Mouse (Mus musculus) cerebellum, postnatal 10 days (tissue): ENCODE results near the gene 4930432M17Rik.

ENCODE experiments used
- DNase-seq, 2 experiments: peaks; one replicate each; pipeline ENCODE4 v3.0.0; 2021; ENCODE audit warnings: mixed read lengths in 2 of 2

4930432M17Rik gene

DNA sequence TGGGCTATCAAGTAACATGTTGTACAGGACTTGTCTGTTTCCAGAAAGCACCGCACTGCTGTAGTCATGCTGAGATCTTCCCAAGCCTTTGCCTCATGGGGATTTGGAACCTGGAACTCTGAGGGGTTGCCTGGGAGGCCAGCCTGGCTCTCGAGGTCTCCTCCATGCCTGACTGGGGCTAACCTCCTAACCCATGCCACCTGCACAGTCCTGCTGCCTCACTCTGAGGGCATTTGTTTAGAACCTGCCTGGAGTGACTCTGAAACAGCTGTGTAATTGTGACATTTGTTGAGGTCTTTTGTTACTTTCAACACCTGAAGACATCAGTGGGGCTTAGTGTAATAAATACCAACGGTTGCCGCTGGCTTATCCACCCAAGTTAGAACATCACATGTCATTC, 41.7 kb downstream of the 4930432M17Rik start:
- no peak for DNase-seq

GRCm38 (mm10) chr3:121713151-121713701, 42.7 kb downstream of the 4930432M17Rik start:
- no peak for DNase-seq

DNA sequence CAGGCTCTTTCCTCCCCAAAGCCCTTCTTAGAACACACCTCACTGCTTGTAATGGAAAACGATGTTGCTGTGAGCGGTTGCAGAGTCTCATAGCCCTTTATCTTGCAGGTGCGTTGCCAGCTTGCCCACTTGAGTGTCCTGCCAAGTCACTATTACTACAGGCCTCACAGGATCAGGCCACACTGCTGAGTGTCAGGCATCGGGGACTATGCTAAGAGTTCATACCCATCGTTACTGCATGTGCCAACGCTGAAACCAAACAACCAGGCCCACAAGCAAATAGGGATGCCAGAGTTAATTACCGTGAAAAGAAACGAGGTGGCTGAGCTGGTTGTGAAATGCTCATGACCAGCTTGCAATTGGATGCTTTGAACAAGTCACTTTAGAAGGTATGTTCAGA, 43.3 kb downstream of the 4930432M17Rik start:
- no peak for DNase-seq

- DNase-seq = no peak
Measured at GRCm38 (mm10) chr3:121714461-121714860, 43.9 kb downstream of the 4930432M17Rik start.

GRCm38 (mm10) chr3:121715336-121715735, 44.8 kb downstream of the 4930432M17Rik start:
- DNase-seq = no peak

DNA sequence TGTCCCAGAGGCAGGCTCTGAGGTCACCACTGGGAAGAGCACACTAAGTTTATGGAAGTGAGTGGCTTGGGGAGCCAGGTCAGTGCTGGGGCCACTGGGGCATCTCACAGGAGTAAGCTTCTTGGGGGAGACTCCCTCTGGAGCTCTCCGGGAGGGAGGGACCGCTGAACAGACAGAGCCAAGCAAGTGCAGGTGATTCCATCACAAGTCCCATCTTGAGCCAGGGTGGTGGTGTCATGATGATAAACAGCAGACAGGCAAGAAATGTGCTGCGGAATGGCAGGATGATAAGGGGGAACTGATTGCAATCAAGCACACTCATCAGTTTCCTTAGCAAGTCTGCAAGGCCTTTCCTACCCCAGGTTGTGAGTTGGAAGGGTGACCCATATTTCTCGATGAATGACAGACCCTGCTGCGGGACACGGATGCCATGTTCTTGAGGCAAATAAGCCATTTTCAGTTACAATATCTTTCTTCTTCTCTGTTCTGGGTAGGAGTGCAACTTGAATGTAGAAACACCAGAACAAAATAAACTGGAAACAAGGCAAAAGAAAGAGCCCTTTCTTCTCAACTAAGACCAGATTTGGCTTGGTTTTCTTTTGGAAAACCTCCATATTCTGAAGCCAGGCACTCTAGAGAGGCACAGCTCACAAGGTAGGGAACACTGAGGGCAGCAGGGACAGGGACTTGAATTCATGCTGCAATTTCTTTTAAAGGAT, 45.3 kb downstream of the 4930432M17Rik start:
- DNase-seq = no peak

DNA sequence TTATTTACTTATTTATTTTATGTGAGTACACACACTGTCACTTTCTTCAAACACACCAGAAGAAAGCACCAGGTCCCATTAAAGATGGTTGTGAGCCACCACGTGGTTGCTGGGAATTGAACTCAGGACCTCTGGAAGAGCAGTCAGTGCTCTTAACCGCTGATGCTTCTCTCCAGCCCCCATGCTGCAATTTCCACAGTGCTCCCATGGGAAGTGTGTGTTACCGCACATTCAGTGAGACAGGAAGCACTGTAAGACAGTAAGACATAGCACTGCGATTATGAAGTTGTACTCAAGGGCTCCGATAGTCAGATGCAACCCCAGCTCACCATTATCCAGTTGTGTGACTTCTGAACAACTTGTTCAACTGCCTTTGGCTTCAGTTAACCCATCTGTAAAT, 45.9 kb downstream of the 4930432M17Rik start:
- no peak for DNase-seq

GRCm38 (mm10) chr3:121718679-121719078, 48.1 kb downstream of the 4930432M17Rik start:
- DNase-seq = no peak

- no peak for DNase-seq
Measured at GRCm38 (mm10) chr3:121719701-121720100, 49.1 kb downstream of the 4930432M17Rik start.

DNA sequence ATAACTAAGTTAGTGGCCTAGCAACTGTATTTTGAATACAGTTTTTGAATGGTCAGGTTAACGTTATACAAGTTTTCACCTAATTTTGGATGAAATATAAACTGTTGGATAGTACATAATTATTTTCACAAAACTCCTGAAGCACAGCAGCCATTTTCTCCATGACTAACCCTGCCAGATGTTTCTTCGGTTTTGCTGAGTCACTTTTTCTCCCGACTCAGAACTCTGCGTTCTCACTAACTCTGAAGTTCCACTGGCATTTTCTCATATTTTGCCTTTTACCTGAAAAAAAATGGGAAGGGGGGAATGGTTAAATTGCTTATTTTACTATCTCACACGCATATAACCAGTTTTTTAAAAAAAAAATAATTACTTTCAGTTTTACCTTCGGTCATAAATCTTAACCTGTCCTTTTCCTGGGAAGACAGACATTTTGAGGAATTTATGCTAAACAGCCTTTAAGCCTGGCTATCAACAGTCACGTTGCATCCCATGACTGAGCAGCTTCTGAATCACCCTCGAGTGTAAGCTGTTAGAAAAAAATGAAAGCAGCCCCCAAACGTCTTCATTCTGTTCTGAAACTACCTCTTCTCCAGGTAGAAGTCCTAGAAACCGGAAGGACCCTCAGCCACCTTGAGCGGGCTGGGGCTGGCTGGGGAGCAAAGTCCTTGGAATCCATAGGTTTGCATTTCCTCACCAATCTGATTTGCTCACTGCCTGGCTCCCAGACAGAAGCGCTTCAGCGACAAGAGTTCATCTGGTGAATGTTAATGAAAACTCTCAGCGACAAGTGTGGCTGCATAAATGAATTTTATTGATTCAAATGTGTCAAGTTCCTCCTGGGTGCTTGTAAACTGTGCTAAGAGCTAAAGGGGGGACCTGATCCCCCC, 50.5 kb downstream of the 4930432M17Rik start:
- DNase-seq = no peak

- no peak for DNase-seq
Measured at GRCm38 (mm10) chr3:121721691-121722070, 51.1 kb downstream of the 4930432M17Rik start.

DNA sequence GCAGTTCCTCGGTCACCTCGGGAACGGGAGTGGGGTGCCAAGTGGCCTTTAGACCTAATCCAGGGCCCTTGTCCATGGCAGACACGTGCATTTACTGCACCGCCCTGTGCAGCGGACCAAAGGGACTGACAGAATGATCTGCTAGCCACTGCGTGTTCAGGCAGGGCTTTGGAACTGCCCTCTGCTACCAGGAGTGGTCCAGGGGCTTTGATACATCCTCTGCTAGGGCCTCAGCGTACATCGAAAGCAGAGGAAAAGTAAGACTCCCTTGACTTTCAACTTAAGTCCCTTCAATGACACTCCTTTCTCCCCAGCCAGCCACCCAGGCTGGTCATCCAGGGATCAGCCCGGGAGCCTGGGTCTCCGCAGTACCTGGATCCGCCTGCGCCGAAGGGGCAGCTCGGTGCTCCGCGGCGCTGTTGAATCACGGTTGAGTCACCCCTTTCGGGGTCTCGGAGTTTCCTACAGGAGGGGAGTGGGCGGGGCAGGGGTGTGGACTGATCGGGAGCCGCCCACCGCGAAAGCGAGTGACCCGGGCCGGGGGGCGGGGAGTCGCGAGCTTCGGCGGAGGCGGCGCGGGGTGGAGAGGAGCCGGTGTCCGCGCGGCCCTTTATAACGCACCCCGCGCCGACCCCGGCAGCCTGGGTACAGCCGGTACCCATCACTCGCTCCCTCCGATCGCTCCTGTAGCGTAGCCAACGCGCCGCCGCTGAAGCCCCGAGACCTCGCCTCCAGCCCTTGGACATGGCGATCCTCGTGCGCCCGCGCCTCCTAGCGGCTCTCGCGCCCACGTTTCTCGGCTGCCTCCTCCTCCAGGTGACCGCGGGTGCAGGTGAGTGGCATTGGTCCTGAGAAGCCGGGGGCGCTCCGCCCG, 52.6 kb downstream of the 4930432M17Rik start, which contains the start of gene F3:
F3 (plus strand) TSS at position 567 of the 874 bp plus-strand sequence.
- DNase-seq = peak; percentile 92 to 93

DNA sequence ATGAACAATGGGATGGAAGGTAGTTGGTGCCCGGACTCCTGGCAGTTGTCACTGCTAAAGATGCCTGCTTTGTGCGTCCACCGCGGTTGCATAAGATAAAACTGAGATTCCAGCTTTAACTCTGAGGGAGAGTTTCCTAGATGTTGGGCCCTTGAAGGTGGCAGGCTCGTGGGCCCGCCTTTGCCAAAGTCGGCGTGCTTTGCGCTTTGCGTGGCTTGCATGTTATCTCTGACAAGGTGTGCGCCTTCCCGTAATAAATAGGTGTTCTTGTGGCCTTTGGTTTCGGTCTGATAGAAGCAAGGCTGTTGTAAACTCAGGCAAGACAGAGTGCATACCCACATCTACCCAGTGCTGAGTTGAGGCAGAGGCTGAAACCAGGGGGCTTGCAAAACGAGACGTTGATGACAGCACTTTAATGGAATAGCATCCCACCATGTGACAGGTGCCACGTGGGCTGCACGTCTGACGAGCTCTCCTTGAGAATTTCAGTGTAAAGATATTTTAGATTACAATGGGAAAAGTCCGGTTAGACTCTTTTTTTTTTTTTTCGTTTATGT, 53.5 kb downstream of the 4930432M17Rik start:
- DNase-seq = no peak

DNA sequence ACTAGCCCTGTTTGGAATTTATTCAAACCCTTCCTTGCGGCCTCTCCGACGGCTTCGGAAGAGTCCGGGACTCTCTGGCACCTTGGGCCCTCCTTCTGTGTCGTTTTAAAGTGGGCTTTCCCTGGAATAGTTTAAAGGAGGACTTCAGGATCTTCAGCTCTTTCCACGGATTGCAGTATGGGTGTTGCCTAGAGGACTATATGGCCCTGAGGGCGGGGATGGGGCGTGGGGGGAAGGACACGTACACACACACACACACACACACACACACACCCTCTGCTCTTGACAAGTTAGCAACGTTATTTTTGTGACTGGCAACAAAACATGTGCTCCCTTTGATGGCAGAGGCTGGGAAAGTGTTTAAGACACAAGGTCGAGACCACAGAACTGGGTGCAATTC, 54.0 kb downstream of the 4930432M17Rik start:
- no peak for DNase-seq

DNA sequence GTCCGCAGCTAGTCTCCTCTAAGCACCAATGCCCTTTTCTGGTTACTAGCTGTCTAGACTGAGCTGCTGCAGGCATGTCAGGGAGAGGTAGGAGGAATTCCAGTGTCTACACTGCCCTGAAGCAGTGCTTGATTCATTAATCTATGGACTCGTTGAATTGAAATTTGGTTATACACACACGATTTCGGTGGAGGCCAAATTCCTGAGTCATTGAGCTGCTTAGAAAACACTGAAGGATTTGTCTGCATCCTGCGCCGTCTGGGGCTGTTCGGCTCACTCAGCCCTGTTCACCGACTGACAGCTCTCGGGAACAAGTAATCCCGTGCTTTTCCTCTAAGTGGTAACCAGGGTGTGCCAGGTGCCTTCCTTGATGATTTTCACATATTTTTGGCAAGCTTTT, 55.1 kb downstream of the 4930432M17Rik start:
- no peak for DNase-seq

GRCm38 (mm10) chr3:121729678-121730077, 59.1 kb downstream of the 4930432M17Rik start:
- no peak for DNase-seq
